Mouse (Mus musculus): ENCODE data around the gene Stom.

Stom gene

GRCm38 (mm10) chr2:35336388-35337280 lies at the start of gene Stom:
Stom (minus strand) TSS chr2:35336976.
- peak; percentile 98 for DNase-seq (ENCODE audit: low spot score)

GRCm38 (mm10) chr2:35385441-35385871 lies 48.7 kb upstream of the Stom start:
- no peak for DNase-seq (ENCODE audit: low spot score)

- no peak for DNase-seq (ENCODE audit: low spot score)
Observed at GRCm38 (mm10) chr2:35379306-35379705, 42.5 kb upstream of the Stom start.

GRCm38 (mm10) chr2:35377600-35377999 lies 40.8 kb upstream of the Stom start:
- no peak for DNase-seq (ENCODE audit: low spot score)

- no peak for DNase-seq (ENCODE audit: low spot score)
Observed at GRCm38 (mm10) chr2:35373003-35373402, 36.2 kb upstream of the Stom start.

GRCm38 (mm10) chr2:35370686-35371085 lies 33.9 kb upstream of the Stom start:
- DNase-seq (ENCODE audit: low spot score), result no peak

GRCm38 (mm10) chr2:35367629-35368028 lies 30.9 kb upstream of the Stom start, which contains the start of gene 4930568D16Rik:
4930568D16Rik (minus strand) TSS chr2:35367729.
- no peak for DNase-seq (ENCODE audit: low spot score)

- no peak for DNase-seq (ENCODE audit: low spot score)
Observed at GRCm38 (mm10) chr2:35349184-35349583, 12.4 kb upstream of the Stom start.

- DNase-seq (ENCODE audit: low spot score), result no peak
Observed at GRCm38 (mm10) chr2:35345984-35346383, 9.2 kb upstream of the Stom start.

- no peak for DNase-seq (ENCODE audit: low spot score)
Observed at GRCm38 (mm10) chr2:35342605-35343004, 5.8 kb upstream of the Stom start.

- DNase-seq (ENCODE audit: low spot score), result no peak
Observed at GRCm38 (mm10) chr2:35338707-35339106, 1.9 kb upstream of the Stom start.

GRCm38 (mm10) chr2:35338036-35338435 lies 1.3 kb upstream of the Stom start:
- DNase-seq (ENCODE audit: low spot score), result no peak

- DNase-seq (ENCODE audit: low spot score), result no peak
Observed at GRCm38 (mm10) chr2:35337419-35337818, 643 bp upstream of the Stom start.

GRCm38 (mm10) chr2:35335620-35336019 lies 1.2 kb downstream of the Stom start:
- DNase-seq (ENCODE audit: low spot score), result no peak

- no peak for DNase-seq (ENCODE audit: low spot score)
Observed at GRCm38 (mm10) chr2:35333670-35334069, 3.1 kb downstream of the Stom start.

- DNase-seq (ENCODE audit: low spot score), result no peak
Observed at GRCm38 (mm10) chr2:35331205-35331604, 5.6 kb downstream of the Stom start.

GRCm38 (mm10) chr2:35329061-35329460 lies 7.7 kb downstream of the Stom start:
- no peak for DNase-seq (ENCODE audit: low spot score)

GRCm38 (mm10) chr2:35328064-35328792 lies 8.5 kb downstream of the Stom start:
- no peak for DNase-seq (ENCODE audit: low spot score)

GRCm38 (mm10) chr2:35327583-35327982 lies 9.2 kb downstream of the Stom start:
- DNase-seq (ENCODE audit: low spot score), result no peak

GRCm38 (mm10) chr2:35326931-35327330 lies 9.8 kb downstream of the Stom start:
- DNase-seq (ENCODE audit: low spot score), result no peak

GRCm38 (mm10) chr2:35325930-35326329 lies 10.8 kb downstream of the Stom start:
- DNase-seq (ENCODE audit: low spot score), result no peak

- no peak for DNase-seq (ENCODE audit: low spot score)
Observed at GRCm38 (mm10) chr2:35322404-35323164, 14.2 kb downstream of the Stom start.
